Mouse (Mus musculus): ENCODE measurements at regions not wholly inside any gene's neighbourhood (a gene's known extent, or its start where the extent isn't known, plus 50 kb on each side); places are given as distances from the start of the nearest gene placed in this dataset.
A peak's percentile ranks its signal among the peaks of the same experiment; 100 is the strongest.

GRCm38 (mm10) chr10:68842023-68842735 is 118.7 kb downstream of the Tmem26 start:
- TF ChIP-seq GATA4 (IDR thresholded peaks at IDR 0.05; ENCODE audit: insufficient replicate concordance, low read length) = peak; percentile 87

GRCm38 (mm10) chr10:68844066-68844465 is 120.6 kb downstream of the Tmem26 start:
- TF ChIP-seq GATA4 (IDR thresholded peaks at IDR 0.05; ENCODE audit: insufficient replicate concordance, low read length) = no peak

- no peak for TF ChIP-seq GATA4 (IDR thresholded peaks at IDR 0.05; ENCODE audit: insufficient replicate concordance, low read length)
Observed at GRCm38 (mm10) chr10:68844596-68844995, 121.2 kb downstream of the Tmem26 start.

- TF ChIP-seq GATA4 (IDR thresholded peaks at IDR 0.05; ENCODE audit: insufficient replicate concordance, low read length) = no peak
Observed at GRCm38 (mm10) chr10:68851153-68851552, 127.7 kb downstream of the Tmem26 start.

- TF ChIP-seq GATA4 (IDR thresholded peaks at IDR 0.05; ENCODE audit: insufficient replicate concordance, low read length) = no peak
Observed at GRCm38 (mm10) chr10:68855934-68856891, 132.8 kb downstream of the Tmem26 start.

GRCm38 (mm10) chr10:68864606-68865378 is 141.3 kb downstream of the Tmem26 start:
- TF ChIP-seq GATA4 (IDR thresholded peaks at IDR 0.05; ENCODE audit: insufficient replicate concordance, low read length) = no peak

GRCm38 (mm10) chr10:68865776-68866175 is 142.3 kb downstream of the Tmem26 start:
- TF ChIP-seq GATA4 (IDR thresholded peaks at IDR 0.05; ENCODE audit: insufficient replicate concordance, low read length) = no peak

- TF ChIP-seq GATA4 (IDR thresholded peaks at IDR 0.05; ENCODE audit: insufficient replicate concordance, low read length) = no peak
Observed at GRCm38 (mm10) chr10:68867361-68867760, 143.9 kb downstream of the Tmem26 start.

GRCm38 (mm10) chr10:68872102-68872501 is 148.7 kb downstream of the Tmem26 start:
- TF ChIP-seq GATA4 (IDR thresholded peaks at IDR 0.05; ENCODE audit: insufficient replicate concordance, low read length) = peak; percentile 63; the same call in 1 of the 2 replicates

- TF ChIP-seq GATA4 (IDR thresholded peaks at IDR 0.05; ENCODE audit: insufficient replicate concordance, low read length) = no peak
Observed at GRCm38 (mm10) chr10:68875641-68876040, 152.2 kb downstream of the Tmem26 start.

- TF ChIP-seq GATA4 (IDR thresholded peaks at IDR 0.05; ENCODE audit: insufficient replicate concordance, low read length) = peak; percentile 61; the same call in 1 of the 2 replicates
Observed at GRCm38 (mm10) chr10:68893100-68893841, 169.8 kb downstream of the Tmem26 start.

GRCm38 (mm10) chr10:68894121-68894520 is 170.7 kb downstream of the Tmem26 start:
- no peak for TF ChIP-seq GATA4 (IDR thresholded peaks at IDR 0.05; ENCODE audit: insufficient replicate concordance, low read length)

GRCm38 (mm10) chr10:68897524-68897923 is 174.1 kb downstream of the Tmem26 start:
- no peak for TF ChIP-seq GATA4 (IDR thresholded peaks at IDR 0.05; ENCODE audit: insufficient replicate concordance, low read length)

- TF ChIP-seq GATA4 (IDR thresholded peaks at IDR 0.05; ENCODE audit: insufficient replicate concordance, low read length) = no peak
Observed at GRCm38 (mm10) chr10:68901168-68901567, 177.7 kb downstream of the Tmem26 start.

All from liver, adult (tissue).